Mouse (Mus musculus) forebrain, embryonic 13.5 days (tissue): ENCODE data around the gene Mapk14. TPM values are rescaled to one million over a fixed set of nuclear protein-coding genes. Genes with fewer than 3 reads are reported as not detected.

ENCODE experiments used
- ATAC-seq: fragments of 200-750 bp; cut with Nextera tagmentation; 2 replicates; pipeline ENCODE4 v1.8.0; 2017
- H3K27ac ChIP-seq: fragments of 300-500 bp; sonication (generic); 2 replicates; pipeline ENCODE4 v1.5.1; 2015; ENCODE audit warnings: inconsistent platforms, mild to moderate bottlenecking, moderate library complexity
- H3K27me3 ChIP-seq: fragments of 300-500 bp; sonication (generic); 2 replicates; pipeline ENCODE4 v1.6.1; 2015; ENCODE audit warnings: mild to moderate bottlenecking, inconsistent platforms
- H3K36me3 ChIP-seq: fragments of 300-500 bp; sonication (generic); 2 replicates; pipeline ENCODE4 v1.6.1; 2015; ENCODE audit warnings: mild to moderate bottlenecking, inconsistent platforms; ENCODE audit not compliant: poor library complexity, severe bottlenecking
- H3K4me1 ChIP-seq: fragments of 300-500 bp; sonication (generic); 2 replicates; pipeline ENCODE4 v1.6.1; 2015; ENCODE audit warnings: inconsistent platforms
- H3K4me2 ChIP-seq: fragments of 300-500 bp; sonication (generic); 2 replicates; pipeline ENCODE4 v1.6.1; 2015; ENCODE audit warnings: inconsistent platforms, mild to moderate bottlenecking, moderate library complexity
- H3K4me3 ChIP-seq: fragments of 300-500 bp; sonication (generic); 2 replicates; pipeline ENCODE4 v1.5.1; 2015; ENCODE audit warnings: mild to moderate bottlenecking, inconsistent platforms
- H3K9ac ChIP-seq: fragments of 300-500 bp; sonication (generic); 2 replicates; pipeline ENCODE4 v1.6.1; 2015; ENCODE audit warnings: mild to moderate bottlenecking, inconsistent platforms
- H3K9me3 ChIP-seq: fragments of 300-500 bp; sonication (generic); replicated peaks from 2 replicates; pipeline ENCODE4 v1.6.1; 2016; ENCODE audit warnings: inconsistent platforms
- WGBS: fragments of 180-500 bp; shearing (Covaris S2); methylation state at CpG from one replicate; pipeline ENCODE4 v1.1.7; 2015; 5-methylcytosine and 5-hydroxymethylcytosine counted together
- polyA plus RNA-seq: library from polyadenylated mRNA; unstranded; fragments of >200 nt; fragmentation: Nextera tagmentation; extraction: Ambion mirVana; gene quantifications from 2 replicates; pipeline ENCODE4 v1.2.1, GENCODE M21; 2015

Mapk14 gene
- polyA plus RNA-seq, 1 experiment from 2014 or later, result 27.1 TPM

- no peak for ATAC-seq
- over 99% methylated on average over 4 of the region's 4 CpGs for WGBS
- Histone ChIP-seq H3K36me3 (no peaks in the 10 kb centered on the region), H3K9me3 (no peaks in the 10 kb centered on the region), H3K9ac (no peak overlapping the region), H3K27ac (no peak overlapping the region), H3K27me3 (no peaks in the 10 kb centered on the region), H3K4me3 (no peak overlapping the region), H3K4me1 (peaks cover 26% of the 10 kb centered on the region), H3K4me2 (no peak overlapping the region)
These were observed 10.0 kb downstream of the Mapk14 start for GRCm38 (mm10) chr17:28701171-28701570.

DNA sequence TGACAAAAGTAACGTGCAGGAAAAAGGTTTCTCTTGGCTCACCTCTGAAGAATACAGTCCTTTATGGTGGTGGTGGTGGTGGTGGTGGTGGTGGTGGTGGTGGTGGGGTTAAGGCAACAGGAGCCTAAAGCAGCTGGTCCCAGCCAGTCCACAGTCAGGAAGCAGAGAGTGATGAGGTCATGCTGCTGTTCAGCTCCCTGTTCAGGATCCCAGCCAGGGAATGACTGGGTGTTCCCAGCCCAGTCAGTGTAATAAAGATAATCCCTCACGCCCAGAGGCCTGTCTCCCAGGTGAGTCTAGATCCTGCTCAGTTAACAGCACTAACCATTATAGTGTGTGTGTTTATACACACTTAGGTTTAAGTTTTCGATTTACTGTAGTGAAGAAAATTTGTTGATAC is 10.6 kb downstream of the Mapk14 start:
- no peak for ATAC-seq
- peaks cover 20% of the 10 kb centered on the region for H3K4me1 ChIP-seq
- H3K4me2 ChIP-seq, result no peak overlapping the region
- H3K9ac ChIP-seq, result no peak overlapping the region
- no peak overlapping the region for H3K4me3 ChIP-seq
- H3K36me3 ChIP-seq, result no peaks in the 10 kb centered on the region
- no peaks in the 10 kb centered on the region for H3K27me3 ChIP-seq
- no peaks in the 10 kb centered on the region for H3K9me3 ChIP-seq
- H3K27ac ChIP-seq, result no peak overlapping the region
- 86% methylated on average over 3 of the region's 3 CpGs for WGBS

GRCm38 (mm10) chr17:28702646-28703045 is 11.5 kb downstream of the Mapk14 start:
- Histone ChIP-seq H3K4me1 (peaks cover 11% of the 10 kb centered on the region), H3K27me3 (no peaks in the 10 kb centered on the region)

GRCm38 (mm10) chr17:28706697-28707096 is 15.6 kb downstream of the Mapk14 start:
- H3K36me3 ChIP-seq, result no peaks in the 10 kb centered on the region
- no peak overlapping the region for H3K4me2 ChIP-seq
- no peak overlapping the region for H3K9ac ChIP-seq
- H3K4me1 ChIP-seq, result no peaks in the 10 kb centered on the region
- H3K27ac ChIP-seq, result no peak overlapping the region
- 44% methylated on average over 1 of the region's 1 CpGs for WGBS
- H3K4me3 ChIP-seq, result no peak overlapping the region
- no peaks in the 10 kb centered on the region for H3K9me3 ChIP-seq
- ATAC-seq, result no peak
- H3K27me3 ChIP-seq, result no peaks in the 10 kb centered on the region

More at GRCm38 (mm10) chr17:28702646-28703045, 11.5 kb downstream of the Mapk14 start:
- no peak for ATAC-seq
- 84% methylated on average over 2 of the region's 2 CpGs for WGBS
- H3K27ac ChIP-seq, result no peak overlapping the region
- no peak overlapping the region for H3K9ac ChIP-seq
- no peaks in the 10 kb centered on the region for H3K9me3 ChIP-seq
- H3K36me3 ChIP-seq, result no peaks in the 10 kb centered on the region
- H3K4me3 ChIP-seq, result no peak overlapping the region
- H3K4me2 ChIP-seq, result no peak overlapping the region

- WGBS, result 91% methylated on average over 3 of the region's 3 CpGs
- Histone ChIP-seq H3K27me3 (no peaks in the 10 kb centered on the region), H3K4me3 (no peak overlapping the region), H3K9me3 (no peaks in the 10 kb centered on the region), H3K4me2 (no peak overlapping the region), H3K27ac (no peak overlapping the region), H3K4me1 (no peaks in the 10 kb centered on the region), H3K36me3 (no peaks in the 10 kb centered on the region), H3K9ac (no peak overlapping the region)
- ATAC-seq, result no peak
These were observed 16.1 kb downstream of the Mapk14 start for GRCm38 (mm10) chr17:28707136-28707627.

GRCm38 (mm10) chr17:28707816-28708215 is 16.7 kb downstream of the Mapk14 start:
- H3K9ac ChIP-seq, result no peak overlapping the region
- H3K36me3 ChIP-seq, result no peaks in the 10 kb centered on the region
- no peak overlapping the region for H3K4me2 ChIP-seq
- no peak for ATAC-seq
- no peaks in the 10 kb centered on the region for H3K9me3 ChIP-seq
- no peak overlapping the region for H3K4me3 ChIP-seq
- H3K27ac ChIP-seq, result no peak overlapping the region
- 90% methylated on average over 2 of the region's 2 CpGs for WGBS
- no peaks in the 10 kb centered on the region for H3K27me3 ChIP-seq
- no peaks in the 10 kb centered on the region for H3K4me1 ChIP-seq

DNA sequence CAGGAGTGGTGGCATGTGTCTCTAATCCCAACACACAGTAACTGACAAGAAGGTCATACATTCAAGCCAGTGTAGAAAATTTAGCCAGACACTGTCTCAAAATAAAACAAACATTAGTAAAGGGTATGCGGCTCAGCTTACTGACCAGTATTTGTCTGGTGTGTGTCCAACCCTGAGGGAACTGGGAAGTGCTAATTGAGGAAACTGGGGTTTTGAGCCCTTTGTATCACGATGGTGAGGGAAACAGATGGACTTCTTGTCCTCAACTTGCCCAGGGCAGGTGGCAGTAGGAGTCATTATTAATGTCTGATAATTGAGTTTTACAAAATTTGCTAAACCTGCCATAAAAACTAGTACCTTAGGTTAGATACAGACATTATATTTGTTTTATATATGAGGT is 17.9 kb downstream of the Mapk14 start:
- no peaks in the 10 kb centered on the region for H3K4me1 ChIP-seq
- 67% methylated on average over 2 of the region's 2 CpGs for WGBS
- H3K9ac ChIP-seq, result no peak overlapping the region
- H3K9me3 ChIP-seq, result no peaks in the 10 kb centered on the region
- peaks cover 4% of the 10 kb centered on the region for H3K36me3 ChIP-seq
- ATAC-seq, result no peak
- no peak overlapping the region for H3K27ac ChIP-seq
- no peaks in the 10 kb centered on the region for H3K27me3 ChIP-seq
- H3K4me2 ChIP-seq, result no peak overlapping the region
- H3K4me3 ChIP-seq, result no peak overlapping the region

DNA sequence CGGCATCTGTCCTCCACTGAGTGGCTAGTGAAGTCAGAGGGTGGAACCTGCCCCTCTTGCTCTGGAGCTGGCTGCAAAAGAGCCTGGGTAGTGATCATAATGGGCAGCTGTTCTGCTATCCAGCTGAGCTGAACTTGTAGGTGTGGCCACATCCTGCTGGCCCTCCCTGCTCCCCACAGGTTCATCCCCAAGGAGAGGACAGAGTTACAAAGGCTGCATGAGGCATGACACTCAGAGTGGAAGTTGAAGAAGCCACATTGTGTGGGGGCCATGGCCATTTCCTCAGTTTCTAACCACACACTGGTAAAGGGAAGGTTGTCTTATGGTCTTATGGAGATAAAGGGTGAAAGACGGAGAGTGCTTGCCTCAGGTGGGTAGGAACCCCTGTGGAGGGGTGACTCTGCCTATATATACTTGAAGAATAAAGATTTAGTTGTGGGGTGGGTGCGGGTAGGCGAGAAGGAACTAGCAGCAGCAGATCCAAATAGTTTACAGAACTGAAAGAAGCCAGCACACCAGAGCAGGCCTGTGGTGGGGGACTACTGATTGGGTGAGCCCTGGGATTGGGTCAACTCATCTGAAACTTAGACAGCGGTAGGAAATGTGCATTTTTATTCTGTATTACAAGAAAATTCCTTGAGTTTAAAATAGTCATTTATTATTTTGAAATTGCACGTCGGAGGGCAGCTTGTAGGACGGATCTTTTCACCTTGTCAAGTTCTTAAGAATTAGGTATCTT is 18.6 kb downstream of the Mapk14 start:
- Histone ChIP-seq H3K36me3 (peaks cover 11% of the 10 kb centered on the region), H3K4me1 (no peaks in the 10 kb centered on the region), H3K9me3 (no peaks in the 10 kb centered on the region), H3K4me2 (no peak overlapping the region), H3K4me3 (no peak overlapping the region), H3K27me3 (no peaks in the 10 kb centered on the region), H3K27ac (no peak overlapping the region), H3K9ac (no peak overlapping the region)
- no peak for ATAC-seq
- 90% methylated on average over 8 of the region's 8 CpGs for WGBS

DNA sequence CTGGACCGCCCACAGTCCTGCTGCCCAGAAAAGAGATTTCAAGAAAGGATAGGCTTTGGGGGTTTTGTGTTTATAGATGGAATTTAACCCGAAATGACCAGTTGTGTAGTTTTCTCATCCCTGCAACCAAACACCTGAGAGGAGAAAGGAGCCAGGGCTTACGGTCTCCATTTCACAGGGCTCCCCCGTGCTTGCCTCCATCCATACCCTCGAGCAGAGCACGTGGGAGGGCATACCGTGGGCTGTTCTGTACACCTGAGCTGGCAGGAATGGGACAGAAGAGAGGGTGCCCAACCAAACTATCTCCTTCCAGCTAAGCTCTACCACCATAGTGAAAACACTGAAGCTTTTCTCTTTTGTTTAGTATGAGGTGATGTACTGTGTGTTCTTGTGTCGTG is 19.2 kb downstream of the Mapk14 start:
- Histone ChIP-seq H3K9ac (no peak overlapping the region), H3K36me3 (peaks cover 16% of the 10 kb centered on the region), H3K4me1 (no peaks in the 10 kb centered on the region), H3K4me3 (no peak overlapping the region), H3K9me3 (no peaks in the 10 kb centered on the region), H3K27ac (no peak overlapping the region), H3K27me3 (no peaks in the 10 kb centered on the region), H3K4me2 (no peak overlapping the region)
- WGBS, result 92% methylated on average over 8 of the region's 8 CpGs
- no peak for ATAC-seq

- 85% methylated on average over 6 of the region's 6 CpGs for WGBS
- peaks cover 25% of the 10 kb centered on the region for H3K36me3 ChIP-seq
- H3K4me3 ChIP-seq, result no peak overlapping the region
- H3K9me3 ChIP-seq, result no peaks in the 10 kb centered on the region
- no peak overlapping the region for H3K9ac ChIP-seq
- H3K27me3 ChIP-seq, result no peaks in the 10 kb centered on the region
- no peak overlapping the region for H3K27ac ChIP-seq
- no peak overlapping the region for H3K4me2 ChIP-seq
- no peaks in the 10 kb centered on the region for H3K4me1 ChIP-seq
- no peak for ATAC-seq
These were observed 20.1 kb downstream of the Mapk14 start for GRCm38 (mm10) chr17:28711237-28711636.

GRCm38 (mm10) chr17:28712305-28712704 is 21.2 kb downstream of the Mapk14 start:
- no peak overlapping the region for H3K4me2 ChIP-seq
- WGBS, result 92% methylated on average over 6 of the region's 6 CpGs
- no peaks in the 10 kb centered on the region for H3K27me3 ChIP-seq
- no peak for ATAC-seq
- H3K9me3 ChIP-seq, result no peaks in the 10 kb centered on the region
- H3K36me3 ChIP-seq, result peaks cover 30% of the 10 kb centered on the region
- no peak overlapping the region for H3K27ac ChIP-seq
- no peak overlapping the region for H3K4me3 ChIP-seq
- no peak overlapping the region for H3K9ac ChIP-seq
- H3K4me1 ChIP-seq, result no peaks in the 10 kb centered on the region

DNA sequence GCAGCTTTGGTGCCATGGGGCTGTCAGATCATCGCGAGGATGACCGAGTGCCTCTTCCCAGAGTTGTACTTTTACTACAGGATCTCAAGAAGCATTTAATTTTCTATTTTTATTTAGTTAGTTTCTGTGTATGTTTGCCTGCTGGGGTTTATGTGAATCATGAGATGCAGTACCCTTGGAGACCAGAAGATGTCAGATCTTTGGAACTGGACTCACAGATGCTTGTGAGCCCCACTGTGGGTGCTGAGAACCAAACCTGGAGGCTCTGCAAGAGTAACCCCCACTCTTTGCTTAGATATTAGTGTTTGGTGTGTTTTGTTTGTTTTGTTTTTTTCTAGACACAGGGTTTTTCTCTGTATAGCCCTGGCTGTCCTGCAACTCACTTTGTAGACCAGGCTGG is 22.9 kb downstream of the Mapk14 start:
- no peak overlapping the region for H3K9ac ChIP-seq
- 95% methylated on average over 3 of the region's 3 CpGs for WGBS
- H3K27ac ChIP-seq, result no peak overlapping the region
- H3K4me1 ChIP-seq, result no peaks in the 10 kb centered on the region
- no peaks in the 10 kb centered on the region for H3K27me3 ChIP-seq
- no peak for ATAC-seq
- no peak overlapping the region for H3K4me3 ChIP-seq
- no peaks in the 10 kb centered on the region for H3K9me3 ChIP-seq
- peaks cover 38% of the 10 kb centered on the region for H3K36me3 ChIP-seq
- H3K4me2 ChIP-seq, result no peak overlapping the region
